Mouse (Mus musculus): Measurements from ENCODE around the gene Mef2b. TPM values are rescaled to one million over a fixed set of nuclear protein-coding genes. Genes with fewer than 3 reads are reported as not detected.

The Mef2b gene
- total and polyA plus RNA-seq, 3 experiments: 60.1 to 232 (median 168) TPM

GRCm38 (mm10) chr8:70201417-70201816 lies 61.9 kb downstream of the Mef2b start:
- Histone ChIP-seq H3K4me1 (ENCODE audit: control insufficient read depth in 1 of 2, insufficient read depth in 2 of 2) (0 out of 4 replicates have a peak, but pooled peaks cover 0 to 2% of the 10 kb centered on the region in 2 experiments), H3K79me2 (replicated peaks; ENCODE audit: control insufficient read depth, extremely low read depth, insufficient read depth, poor library complexity, severe bottlenecking) (no peaks in the 10 kb centered on the region), H3K4me3 (replicated peaks in 1 of 3; ENCODE audit: low read depth in 2 of 3, low read length in 2 of 3, poor library complexity in 1 of 3) (no peak overlapping the region), H3K27me3 (replicated peaks) (no peaks in the 10 kb centered on the region), H3K27ac (ENCODE audit: insufficient read depth, low read depth) (no peak overlapping the region), H3K36me3 (replicated peaks in 1 of 2; ENCODE audit: control insufficient read depth in 1 of 2, insufficient read depth in 1 of 2, low read length in 1 of 2) (no peaks in the 10 kb centered on the region), H3K9me3 (replicated peaks; ENCODE audit: low read length) (no peaks in the 10 kb centered on the region), H3K9ac (ENCODE audit: insufficient read depth, low read depth) (no peak overlapping the region), H3K4me2 (ENCODE audit: insufficient read depth, low read depth, poor library complexity, severe bottlenecking) (no peak overlapping the region)
- no peak for DNase-seq (ENCODE audit: extremely low read depth)
- dilution Hi-C loops (cut with MboI; ENCODE audit: extremely low pct_ligation_motif_present, extremely low pct_unique_long_range_greater_than_20kb, low sequenced_read_pairs) (no loop called here), in situ Hi-C loops (cut with MboI; ENCODE audit: low pct_ligation_motif_present, low pct_unique_long_range_greater_than_20kb, low sequenced_read_pairs) (no loop called here)
- TF ChIP-seq CTCF (conservative IDR thresholded peaks at IDR 0.05 in 1 of 2, IDR thresholded peaks at IDR 0.05 in 1 of 2; ENCODE audit: low read depth in 2 of 2, low read length in 2 of 2): no peak
- TF ChIP-seq IRF4 (IDR thresholded peaks at IDR 0.05; ENCODE audit: low read depth, low read length): no peak
- no peak for TF ChIP-seq GABPA (IDR thresholded peaks at IDR 0.05; ENCODE audit: insufficient replicate concordance, low read depth, low read length)
- no peak for TF ChIP-seq NELFE (IDR thresholded peaks at IDR 0.05; ENCODE audit: low read depth, low read length)
- TF ChIP-seq TBP (conservative IDR thresholded peaks at IDR 0.05; ENCODE audit: low read depth, low read length): no peak
- no peak for TF ChIP-seq UBTF (IDR thresholded peaks at IDR 0.05; ENCODE audit: low read depth, low read length)
- TF ChIP-seq E2F4 (IDR thresholded peaks at IDR 0.05; ENCODE audit: insufficient replicate concordance, low read depth, low read length): no peak
- TF ChIP-seq MAZ (IDR thresholded peaks at IDR 0.05; ENCODE audit: low read depth, low read length): no peak
- TF ChIP-seq ZNF384 (IDR thresholded peaks at IDR 0.05; ENCODE audit: low read depth, low read length): no peak
- TF ChIP-seq MXI1 (IDR thresholded peaks at IDR 0.05; ENCODE audit: low read depth, low read length): no peak
- TF ChIP-seq ZKSCAN1 (IDR thresholded peaks at IDR 0.05; ENCODE audit: borderline replicate concordance, low read depth, low read length): no peak
- TF ChIP-seq TCF12 (IDR thresholded peaks at IDR 0.05; ENCODE audit: low read depth, low read length): no peak
- TF ChIP-seq PAX5 (IDR thresholded peaks at IDR 0.05; ENCODE audit: low read length): no peak
- TF ChIP-seq USF2 (conservative IDR thresholded peaks at IDR 0.05; ENCODE audit: low read depth, low read length): no peak
- TF ChIP-seq KAT2A (IDR thresholded peaks at IDR 0.05; ENCODE audit: insufficient replicate concordance, low read length): no peak
- TF ChIP-seq USF1 (IDR thresholded peaks at IDR 0.05; ENCODE audit: low read depth, low read length): no peak
- TF ChIP-seq NRF1 (IDR thresholded peaks at IDR 0.05; ENCODE audit: low read depth, low read length): no peak
- no peak for TF ChIP-seq SIN3A (IDR thresholded peaks at IDR 0.05; ENCODE audit: low read length)
- no peak for TF ChIP-seq BHLHE40 (IDR thresholded peaks at IDR 0.05; ENCODE audit: low read depth, low read length)

- no peak overlapping the region for H3K27ac ChIP-seq (ENCODE audit: insufficient read depth, low read depth)
- H3K27me3 ChIP-seq (replicated peaks): no peaks in the 10 kb centered on the region
- no peak for DNase-seq (ENCODE audit: extremely low read depth)
- no peak overlapping the region for H3K9ac ChIP-seq (ENCODE audit: insufficient read depth, low read depth)
- no peaks in the 10 kb centered on the region for H3K9me3 ChIP-seq (replicated peaks; ENCODE audit: low read length)
- dilution Hi-C loops (cut with MboI; ENCODE audit: extremely low pct_ligation_motif_present, extremely low pct_unique_long_range_greater_than_20kb, low sequenced_read_pairs) (no loop called here), in situ Hi-C loops (cut with MboI; ENCODE audit: low pct_ligation_motif_present, low pct_unique_long_range_greater_than_20kb, low sequenced_read_pairs) (no loop called here)
- H3K4me2 ChIP-seq (ENCODE audit: insufficient read depth, low read depth, poor library complexity, severe bottlenecking): no peak overlapping the region
- no peak overlapping the region for H3K4me3 ChIP-seq (replicated peaks in 1 of 3; ENCODE audit: low read depth in 2 of 3, low read length in 2 of 3, poor library complexity in 1 of 3)
- no peaks in the 10 kb centered on the region for H3K79me2 ChIP-seq (replicated peaks; ENCODE audit: control insufficient read depth, extremely low read depth, insufficient read depth, poor library complexity, severe bottlenecking)
- no peaks in the 10 kb centered on the region for H3K36me3 ChIP-seq (replicated peaks in 1 of 2; ENCODE audit: control insufficient read depth in 1 of 2, insufficient read depth in 1 of 2, low read length in 1 of 2)
- 0 out of 4 replicates have a peak, but pooled peaks cover 0 to 2% of the 10 kb centered on the region in 2 experiments for H3K4me1 ChIP-seq (ENCODE audit: control insufficient read depth in 1 of 2, insufficient read depth in 2 of 2)
- no peak for TF ChIP-seq MYC (IDR thresholded peaks at IDR 0.05; ENCODE audit: low read depth, low read length)
- TF ChIP-seq USF1 (IDR thresholded peaks at IDR 0.05; ENCODE audit: low read depth, low read length): no peak
- no peak for TF ChIP-seq POLR2A (IDR thresholded peaks at IDR 0.05; ENCODE audit: low read depth, low read length)
- no peak for TF ChIP-seq TBP (conservative IDR thresholded peaks at IDR 0.05; ENCODE audit: low read depth, low read length)
- TF ChIP-seq SIN3A (IDR thresholded peaks at IDR 0.05; ENCODE audit: low read length): no peak
- TF ChIP-seq GABPA (IDR thresholded peaks at IDR 0.05; ENCODE audit: insufficient replicate concordance, low read depth, low read length): no peak
- TF ChIP-seq ELF1 (IDR thresholded peaks at IDR 0.05; ENCODE audit: low read depth, low read length): no peak
- TF ChIP-seq JUN (IDR thresholded peaks at IDR 0.05; ENCODE audit: insufficient read depth, low read depth, low read length): no peak
- no peak for TF ChIP-seq USF2 (conservative IDR thresholded peaks at IDR 0.05; ENCODE audit: low read depth, low read length)
- TF ChIP-seq NRF1 (IDR thresholded peaks at IDR 0.05; ENCODE audit: low read depth, low read length): no peak
- TF ChIP-seq UBTF (IDR thresholded peaks at IDR 0.05; ENCODE audit: low read depth, low read length): no peak
- no peak for TF ChIP-seq MAZ (IDR thresholded peaks at IDR 0.05; ENCODE audit: low read depth, low read length)
Measured at GRCm38 (mm10) chr8:70203072-70203471, 63.6 kb downstream of the Mef2b start.
